Mouse (Mus musculus) C2C12 (cell line): ENCODE measurements around the gene Tmeff2. TPM values are rescaled to one million over a fixed set of nuclear protein-coding genes. Genes with fewer than 3 reads are reported as not detected.

Source experiments
- H3K27me3 ChIP-seq: one replicate; pipeline ENCODE4 v1.6.1; 2011; ENCODE audit not compliant: control insufficient read depth, insufficient read depth, insufficient read length
- H3K36me3 ChIP-seq: one replicate; pipeline ENCODE4 v1.6.1; 2011; ENCODE audit not compliant: control insufficient read depth, insufficient read depth
- H3K4me3 ChIP-seq: one replicate; pipeline ENCODE4 v1.5.1; 2011; ENCODE audit warnings: mild to moderate bottlenecking, control low read depth; ENCODE audit not compliant: poor library complexity, insufficient read depth, severe bottlenecking
- H3K79me2 ChIP-seq: one replicate; pipeline ENCODE4 v1.6.1; 2011; ENCODE audit not compliant: control insufficient read depth, insufficient read depth
- H3K79me3 ChIP-seq: one replicate; pipeline ENCODE4 v1.6.1; 2011; ENCODE audit warnings: low read depth, control low read depth
- H3ac ChIP-seq: one replicate; pipeline ENCODE3; 2011; ENCODE audit warnings: low read depth; ENCODE audit not compliant: control insufficient read depth, insufficient read length
- CEBPB ChIP-seq: IDR thresholded peaks from one replicate; pipeline ENCODE4 v1.6.1; 2011; ENCODE audit warnings: low read depth, mild to moderate bottlenecking, control low read depth, moderate library complexity
- CTCF ChIP-seq: IDR thresholded peaks from one replicate; pipeline ENCODE4 v1.5.1; 2011; ENCODE audit not compliant: control insufficient read depth, insufficient read depth, insufficient read length
- FOSL1 ChIP-seq: IDR thresholded peaks from one replicate; pipeline ENCODE4 v1.8.0; 2011; ENCODE audit warnings: mild to moderate bottlenecking, low read length; ENCODE audit not compliant: poor library complexity, insufficient read depth, severe bottlenecking
- MAX ChIP-seq: IDR thresholded peaks from one replicate; pipeline ENCODE4 v1.6.1; 2011; ENCODE audit warnings: mild to moderate bottlenecking, control low read depth
- MYOD1 ChIP-seq: IDR thresholded peaks from one replicate; pipeline ENCODE4 v1.6.1; 2011; ENCODE audit warnings: low read depth; ENCODE audit not compliant: control insufficient read depth, insufficient read length
- MYOG ChIP-seq: IDR thresholded peaks from one replicate; pipeline ENCODE4 v1.6.1; 2011; ENCODE audit not compliant: control insufficient read depth, insufficient read length; ENCODE audit errors: extremely low read depth
- USF1 ChIP-seq: IDR thresholded peaks from one replicate; pipeline ENCODE4 v1.6.1; 2011; ENCODE audit warnings: low read depth, mild to moderate bottlenecking, control low read depth, moderate library complexity
- microRNA-seq: library from miRNA; unstranded; fragments of <30 nt; microRNA quantifications from one replicate; pipeline ENCODE4, GENCODE M21; 2019; ENCODE audit warnings: borderline microRNAs expressed
- polyA plus RNA-seq: library from polyadenylated mRNA; unstranded; fragments of >200 nt; fragmentation: generic; extraction: Trizol; gene quantifications from one replicate; pipeline ENCODE4 v1.2.1, GENCODE M21; 2012; ENCODE audit warnings: missing spikeins

Gene Tmeff2
- polyA plus RNA-seq, 1 experiment = 2.4 TPM

- no peaks in the 10 kb centered on the region for H3K36me3 ChIP-seq
- TF ChIP-seq MAX (no peak), MYOD1 (peak; percentile 35), CTCF (no peak), MYOG (no peak), CEBPB (no peak), USF1 (peak; percentile 10), FOSL1 (no peak)
Measured at GRCm38 (mm10) chr1:51199954-51200353, 299.5 kb downstream of the Tmeff2 start.

GRCm38 (mm10) chr1:51215631-51216030 lies 315.2 kb downstream of the Tmeff2 start:
- Histone ChIP-seq H3K4me3 (no peak overlapping the region), H3ac (no peak overlapping the region), H3K79me2 (no peaks in the 10 kb centered on the region), H3K79me3 (no peaks in the 10 kb centered on the region), H3K27me3 (no peaks in the 10 kb centered on the region), H3K36me3 (no peaks in the 10 kb centered on the region)
- TF ChIP-seq CEBPB = no peak
- TF ChIP-seq USF1 = no peak
- TF ChIP-seq MYOG = no peak
- no peak for TF ChIP-seq MAX
- TF ChIP-seq CTCF = no peak
- TF ChIP-seq MYOD1 = no peak
- no peak for TF ChIP-seq FOSL1

More at GRCm38 (mm10) chr1:51199954-51200353, 299.5 kb downstream of the Tmeff2 start:
- H3K79me3 ChIP-seq = no peaks in the 10 kb centered on the region
- H3K4me3 ChIP-seq = no peak overlapping the region
- H3ac ChIP-seq = no peak overlapping the region
- H3K27me3 ChIP-seq = no peaks in the 10 kb centered on the region
- H3K79me2 ChIP-seq = no peaks in the 10 kb centered on the region

DNA sequence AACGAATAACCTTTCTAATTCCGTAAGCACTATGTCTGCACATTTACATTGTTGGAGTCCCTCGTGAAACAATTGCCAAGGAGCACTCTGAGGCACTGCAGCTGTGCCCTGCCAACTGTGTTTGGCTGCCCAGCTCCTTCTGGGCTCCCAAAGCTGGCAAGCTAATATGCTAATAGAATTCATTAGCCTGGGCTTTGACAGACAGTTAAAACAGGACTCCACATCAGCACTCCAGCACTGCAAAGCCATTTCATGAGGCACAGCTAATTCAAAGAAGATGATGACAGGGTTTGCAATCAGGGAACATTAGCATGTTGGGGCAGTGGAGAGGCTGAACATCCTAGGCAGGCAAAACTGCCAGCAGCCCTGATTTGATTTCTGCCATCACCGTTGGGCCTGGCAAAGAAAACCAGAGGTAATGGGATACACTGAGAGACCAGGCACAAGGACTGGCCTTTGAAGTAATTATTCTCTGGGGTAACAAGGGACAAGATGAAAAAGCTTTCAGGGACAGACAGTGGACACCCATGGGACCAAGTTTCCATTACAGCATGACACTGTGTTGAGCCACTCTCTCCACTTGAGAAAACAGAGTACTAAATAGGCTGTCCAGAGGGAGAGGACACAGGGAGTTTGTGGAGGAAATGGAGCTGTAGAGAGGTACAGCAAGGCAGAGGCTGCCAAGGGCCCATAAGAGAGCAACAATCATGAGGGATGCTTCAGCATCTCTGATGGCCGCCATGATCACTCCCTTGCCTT lies 316.0 kb downstream of the Tmeff2 start:
- H3ac ChIP-seq = no peak overlapping the region
- no peaks in the 10 kb centered on the region for H3K79me2 ChIP-seq
- no peaks in the 10 kb centered on the region for H3K79me3 ChIP-seq
- H3K4me3 ChIP-seq = no peak overlapping the region
- no peaks in the 10 kb centered on the region for H3K27me3 ChIP-seq
- no peak for TF ChIP-seq MYOD1
- H3K36me3 ChIP-seq = no peaks in the 10 kb centered on the region

DNA sequence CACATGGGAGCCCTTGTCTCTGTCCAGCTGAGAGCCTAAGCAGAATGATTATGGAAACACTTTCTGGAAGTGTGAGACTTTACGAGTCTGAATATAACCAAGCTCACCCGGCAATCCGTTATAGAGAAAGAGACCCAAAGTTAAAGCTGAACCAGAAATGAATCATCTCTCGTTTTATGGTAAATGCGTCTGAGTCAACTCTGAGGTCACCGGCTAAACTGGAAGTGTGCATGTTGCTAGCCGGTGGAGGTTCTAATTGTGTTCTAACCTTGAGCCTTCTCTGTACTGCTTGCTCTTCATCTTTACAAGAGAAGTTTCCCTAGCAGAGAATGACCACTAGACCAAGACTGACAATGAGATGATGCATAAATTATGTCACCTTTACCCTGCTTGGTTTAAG lies 316.8 kb downstream of the Tmeff2 start:
- H3K36me3 ChIP-seq = no peaks in the 10 kb centered on the region
- H3K79me2 ChIP-seq = no peaks in the 10 kb centered on the region
- TF ChIP-seq MYOD1 (no peak), MYOG (no peak), CEBPB (no peak), MAX (peak; percentile 66), USF1 (no peak), CTCF (no peak), FOSL1 (peak; percentile 75)
- no peak overlapping the region for H3K4me3 ChIP-seq
- no peaks in the 10 kb centered on the region for H3K79me3 ChIP-seq
- no peak overlapping the region for H3ac ChIP-seq
- H3K27me3 ChIP-seq = no peaks in the 10 kb centered on the region

DNA sequence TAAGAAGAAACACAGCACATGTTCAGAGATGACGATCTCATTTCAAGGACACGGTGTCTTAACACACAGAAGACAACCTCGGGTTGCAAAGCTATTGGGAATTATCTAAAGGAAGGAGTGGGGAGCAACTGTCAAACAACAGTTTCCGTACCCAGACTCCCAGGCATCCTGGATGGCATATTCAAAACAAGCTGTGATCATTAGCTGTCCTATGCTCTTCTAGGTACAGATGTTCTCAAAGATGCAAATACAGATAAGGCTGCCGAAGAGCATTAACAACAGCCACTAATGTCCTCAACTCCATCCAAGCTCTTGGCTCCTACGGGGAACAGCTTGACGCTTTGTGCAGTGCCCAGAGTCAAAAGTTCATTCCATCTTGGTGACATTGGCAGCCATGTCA lies 324.7 kb downstream of the Tmeff2 start:
- Histone ChIP-seq H3K36me3 (no peaks in the 10 kb centered on the region), H3K79me3 (no peaks in the 10 kb centered on the region), H3ac (no peak overlapping the region), H3K27me3 (no peaks in the 10 kb centered on the region), H3K79me2 (no peaks in the 10 kb centered on the region), H3K4me3 (no peak overlapping the region)
- no peak for TF ChIP-seq CEBPB
- no peak for TF ChIP-seq MAX
- no peak for TF ChIP-seq USF1
- TF ChIP-seq MYOG = no peak
- no peak for TF ChIP-seq FOSL1
- TF ChIP-seq MYOD1 = no peak
- TF ChIP-seq CTCF = no peak

Small RNA genes within 50 kb of the gene (microRNA-seq; reads per million reads assigned to microRNA genes)
- not detected for gene Gm25736
